Mouse (Mus musculus): ENCODE measurements around the gene Parp16. TPM values are rescaled to one million over a fixed set of nuclear protein-coding genes. Genes with fewer than 3 reads are reported as not detected.
A peak's percentile ranks its signal among the peaks of the same experiment; 100 is the strongest.

The Parp16 gene
- polyA plus RNA-seq, 1 experiment = 4.3 TPM

GRCm38 (mm10) chr9:65161188-65161587 lies 34.0 kb upstream of the Parp16 start:
- no peaks in the 10 kb centered on the region for H3K4me1 ChIP-seq (ENCODE audit: control insufficient read depth, insufficient read depth, low read length)
- no peak overlapping the region for H3K27ac ChIP-seq (ENCODE audit: control insufficient read depth, insufficient read depth, low read depth, low read length, poor library complexity)
- TF ChIP-seq CTCF (IDR thresholded peaks at IDR 0.05; ENCODE audit: control insufficient read depth, insufficient read depth, low read length) (no peak), POLR2A (IDR thresholded peaks at IDR 0.05; ENCODE audit: borderline replicate concordance, control insufficient read depth, low read depth, low read length) (no peak)
- 50% methylated on average over 4 of the region's 4 CpGs for WGBS
- no peak overlapping the region for H3K4me3 ChIP-seq (replicated peaks; ENCODE audit: control insufficient read depth, low read depth, low read length)

GRCm38 (mm10) chr9:65161881-65162280 lies 33.3 kb upstream of the Parp16 start:
- no peak overlapping the region for H3K27ac ChIP-seq (ENCODE audit: control insufficient read depth, insufficient read depth, low read depth, low read length, poor library complexity)
- no peaks in the 10 kb centered on the region for H3K4me1 ChIP-seq (ENCODE audit: control insufficient read depth, insufficient read depth, low read length)
- 17% methylated on average over 8 of the region's 8 CpGs for WGBS
- no peak for TF ChIP-seq CTCF (IDR thresholded peaks at IDR 0.05; ENCODE audit: control insufficient read depth, insufficient read depth, low read length)
- TF ChIP-seq POLR2A (IDR thresholded peaks at IDR 0.05; ENCODE audit: borderline replicate concordance, control insufficient read depth, low read depth, low read length) = no peak
- no peak overlapping the region for H3K4me3 ChIP-seq (replicated peaks; ENCODE audit: control insufficient read depth, low read depth, low read length)

GRCm38 (mm10) chr9:65162711-65163639 lies 32.2 kb upstream of the Parp16 start:
- TF ChIP-seq CTCF (IDR thresholded peaks at IDR 0.05; ENCODE audit: control insufficient read depth, insufficient read depth, low read length) = no peak
- TF ChIP-seq POLR2A (IDR thresholded peaks at IDR 0.05; ENCODE audit: borderline replicate concordance, control insufficient read depth, low read depth, low read length) = no peak
- WGBS = 2% methylated on average over 68 of the region's 69 CpGs
- no peak overlapping the region for H3K27ac ChIP-seq (ENCODE audit: control insufficient read depth, insufficient read depth, low read depth, low read length, poor library complexity)
- H3K4me1 ChIP-seq (ENCODE audit: control insufficient read depth, insufficient read depth, low read length) = no peaks in the 10 kb centered on the region
- no peak overlapping the region for H3K4me3 ChIP-seq (replicated peaks; ENCODE audit: control insufficient read depth, low read depth, low read length)

GRCm38 (mm10) chr9:65164870-65165269 lies 30.3 kb upstream of the Parp16 start:
- Histone ChIP-seq H3K4me3 (replicated peaks; ENCODE audit: control insufficient read depth, low read depth, low read length) (no peak overlapping the region), H3K27ac (ENCODE audit: control insufficient read depth, insufficient read depth, low read depth, low read length, poor library complexity) (no peak overlapping the region), H3K4me1 (ENCODE audit: control insufficient read depth, insufficient read depth, low read length) (no peaks in the 10 kb centered on the region)
- no peak for TF ChIP-seq POLR2A (IDR thresholded peaks at IDR 0.05; ENCODE audit: borderline replicate concordance, control insufficient read depth, low read depth, low read length)
- 0 out of 2 replicates have a peak, but pooled peaks have one; percentile 14 for TF ChIP-seq CTCF (IDR thresholded peaks at IDR 0.05; ENCODE audit: control insufficient read depth, insufficient read depth, low read length)
- 17% methylated on average over 1 of the region's 1 CpGs for WGBS

- H3K4me3 ChIP-seq (replicated peaks; ENCODE audit: control insufficient read depth, low read depth, low read length) = no peak overlapping the region
- H3K27ac ChIP-seq (ENCODE audit: control insufficient read depth, insufficient read depth, low read depth, low read length, poor library complexity) = no peak overlapping the region
- TF ChIP-seq POLR2A (IDR thresholded peaks at IDR 0.05; ENCODE audit: borderline replicate concordance, control insufficient read depth, low read depth, low read length) (no peak), CTCF (IDR thresholded peaks at IDR 0.05; ENCODE audit: control insufficient read depth, insufficient read depth, low read length) (no peak)
- WGBS = 53% methylated on average over 9 of the region's 9 CpGs
- no peaks in the 10 kb centered on the region for H3K4me1 ChIP-seq (ENCODE audit: control insufficient read depth, insufficient read depth, low read length)
Observed at GRCm38 (mm10) chr9:65166386-65166785, 28.8 kb upstream of the Parp16 start.

GRCm38 (mm10) chr9:65168534-65168933 lies 26.6 kb upstream of the Parp16 start:
- no peaks in the 10 kb centered on the region for H3K4me1 ChIP-seq (ENCODE audit: control insufficient read depth, insufficient read depth, low read length)
- 53% methylated on average over 6 of the region's 6 CpGs for WGBS
- TF ChIP-seq POLR2A (IDR thresholded peaks at IDR 0.05; ENCODE audit: borderline replicate concordance, control insufficient read depth, low read depth, low read length) (no peak), CTCF (IDR thresholded peaks at IDR 0.05; ENCODE audit: control insufficient read depth, insufficient read depth, low read length) (no peak)
- no peak overlapping the region for H3K27ac ChIP-seq (ENCODE audit: control insufficient read depth, insufficient read depth, low read depth, low read length, poor library complexity)
- no peak overlapping the region for H3K4me3 ChIP-seq (replicated peaks; ENCODE audit: control insufficient read depth, low read depth, low read length)

GRCm38 (mm10) chr9:65168952-65169351 lies 26.2 kb upstream of the Parp16 start:
- Histone ChIP-seq H3K4me3 (replicated peaks; ENCODE audit: control insufficient read depth, low read depth, low read length) (no peak overlapping the region), H3K27ac (ENCODE audit: control insufficient read depth, insufficient read depth, low read depth, low read length, poor library complexity) (no peak overlapping the region), H3K4me1 (ENCODE audit: control insufficient read depth, insufficient read depth, low read length) (no peaks in the 10 kb centered on the region)
- 77% methylated on average over 4 of the region's 4 CpGs for WGBS
- TF ChIP-seq POLR2A (IDR thresholded peaks at IDR 0.05; ENCODE audit: borderline replicate concordance, control insufficient read depth, low read depth, low read length) = no peak
- no peak for TF ChIP-seq CTCF (IDR thresholded peaks at IDR 0.05; ENCODE audit: control insufficient read depth, insufficient read depth, low read length)

GRCm38 (mm10) chr9:65172654-65173053 lies 22.5 kb upstream of the Parp16 start:
- no peaks in the 10 kb centered on the region for H3K4me1 ChIP-seq (ENCODE audit: control insufficient read depth, insufficient read depth, low read length)
- no peak overlapping the region for H3K4me3 ChIP-seq (replicated peaks; ENCODE audit: control insufficient read depth, low read depth, low read length)
- no peak overlapping the region for H3K27ac ChIP-seq (ENCODE audit: control insufficient read depth, insufficient read depth, low read depth, low read length, poor library complexity)
- WGBS = 73% methylated on average over 9 of the region's 9 CpGs
- TF ChIP-seq POLR2A (IDR thresholded peaks at IDR 0.05; ENCODE audit: borderline replicate concordance, control insufficient read depth, low read depth, low read length) (no peak), CTCF (IDR thresholded peaks at IDR 0.05; ENCODE audit: control insufficient read depth, insufficient read depth, low read length) (no peak)

Data from bone marrow, adult 2 months (tissue).